Mouse (Mus musculus): ENCODE results near the gene Gm21861.
"Not testable (repeated sequence)": the region's sequence is repeated elsewhere in the genome, so short reads cannot be mapped to it uniquely, and the experiment has no call there.

Gene Gm21861

DNA sequence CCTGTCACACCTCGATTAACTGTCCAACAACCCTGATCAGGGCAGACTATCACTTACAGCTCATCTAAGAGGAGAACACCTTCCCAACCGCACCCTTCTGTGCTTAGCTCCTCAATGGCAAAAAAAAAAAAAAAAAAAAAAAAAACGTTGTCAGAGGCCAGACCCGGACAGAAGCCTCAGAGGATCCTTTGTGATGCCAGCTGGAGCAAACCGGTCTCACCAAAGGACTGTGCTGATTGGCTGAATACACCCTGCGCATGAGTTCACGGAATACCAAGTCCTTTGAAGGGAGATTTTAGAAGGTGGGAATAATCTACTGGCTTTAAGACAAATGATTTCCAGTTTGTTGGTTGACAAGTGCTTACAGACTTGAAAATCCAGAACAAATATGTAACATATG lies at the start of gene Gm21861:
Gene Gm21861 (minus strand): TSS at position 101 of the 400 bp plus-strand sequence.
- DNase-seq (ENCODE audit: low read depth, low spot score) = not testable (repeated sequence)
